Mouse (Mus musculus): ENCODE results near the gene Olfml2a. TPM values are rescaled to one million over a fixed set of nuclear protein-coding genes. Genes with fewer than 3 reads are reported as not detected.

The Olfml2a gene
- polyA plus RNA-seq, 1 experiment from 2014 or later, result 1.1 TPM

- no peaks in the 10 kb centered on the region; the same call in 1 of the 2 replicates for H3K9me3 ChIP-seq (replicated peaks)
- no peaks in the 10 kb centered on the region for H3K4me1 ChIP-seq
- no peak overlapping the region for H3K9ac ChIP-seq
- 76% methylated on average over 2 of the region's 2 CpGs for WGBS
- no peak overlapping the region for H3K4me2 ChIP-seq
- no peak overlapping the region for H3K4me3 ChIP-seq
- H3K27me3 ChIP-seq, result no peaks in the 10 kb centered on the region
- no peak overlapping the region for H3K27ac ChIP-seq
- no peaks in the 10 kb centered on the region for H3K36me3 ChIP-seq (ENCODE audit: poor library complexity, severe bottlenecking)
- ATAC-seq, result no peak
Measured at GRCm38 (mm10) chr2:38941898-38942297, 10.1 kb downstream of the Olfml2a start.

- 93% methylated on average over 5 of the region's 5 CpGs for WGBS
- Histone ChIP-seq H3K27me3 (no peaks in the 10 kb centered on the region), H3K4me2 (no peak overlapping the region), H3K9ac (no peak overlapping the region), H3K36me3 (ENCODE audit: poor library complexity, severe bottlenecking) (no peaks in the 10 kb centered on the region), H3K4me1 (no peaks in the 10 kb centered on the region), H3K27ac (no peak overlapping the region), H3K4me3 (no peak overlapping the region), H3K9me3 (replicated peaks) (no peaks in the 10 kb centered on the region; the same call in 1 of the 2 replicates)
- no peak for ATAC-seq
Measured at GRCm38 (mm10) chr2:38943161-38943560, 11.4 kb downstream of the Olfml2a start.

- WGBS, result 41% methylated on average over 2 of the region's 2 CpGs
- no peak overlapping the region for H3K27ac ChIP-seq
- no peaks in the 10 kb centered on the region for H3K36me3 ChIP-seq (ENCODE audit: poor library complexity, severe bottlenecking)
- H3K9ac ChIP-seq, result no peak overlapping the region
- H3K4me1 ChIP-seq, result no peaks in the 10 kb centered on the region
- H3K9me3 ChIP-seq (replicated peaks), result no peaks in the 10 kb centered on the region; the same call in 1 of the 2 replicates
- no peaks in the 10 kb centered on the region for H3K27me3 ChIP-seq
- no peak for ATAC-seq
- no peak overlapping the region for H3K4me3 ChIP-seq
- H3K4me2 ChIP-seq, result no peak overlapping the region
Measured at GRCm38 (mm10) chr2:38943977-38944376, 12.2 kb downstream of the Olfml2a start.

DNA sequence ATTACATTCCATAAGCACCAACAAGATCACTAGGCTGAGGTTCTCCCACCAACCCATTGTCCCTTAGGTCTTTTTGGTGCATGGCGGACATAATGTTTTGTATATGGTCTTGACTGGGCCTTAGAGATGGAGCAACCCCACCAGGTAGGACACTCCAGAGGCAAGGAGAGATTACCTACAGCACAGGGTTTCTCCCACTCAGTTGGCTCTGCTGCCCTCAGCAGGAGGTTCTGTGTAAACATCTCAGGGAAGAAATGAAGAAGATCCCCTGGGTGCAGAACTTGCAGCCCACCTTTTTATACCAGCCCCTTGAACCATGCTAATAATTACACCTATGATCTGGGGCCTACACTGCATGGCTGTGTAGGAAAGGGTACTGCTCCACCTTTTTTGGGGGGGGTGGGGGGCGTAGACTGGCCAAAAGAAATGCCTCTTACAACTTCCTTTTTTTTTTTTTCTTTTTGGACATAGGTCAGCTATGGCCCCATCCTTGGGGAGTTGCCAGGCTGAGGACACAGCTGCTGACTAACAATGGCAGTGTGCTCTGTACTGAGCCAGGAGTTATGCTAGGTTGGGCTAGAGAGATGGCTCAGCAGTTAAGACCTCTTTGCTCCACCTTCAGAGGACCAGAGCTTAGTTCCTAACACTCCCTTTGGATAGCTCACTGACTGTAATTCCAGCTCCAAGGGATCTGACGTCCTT is 12.8 kb downstream of the Olfml2a start:
- H3K9ac ChIP-seq, result no peak overlapping the region
- no peaks in the 10 kb centered on the region for H3K4me1 ChIP-seq
- no peak overlapping the region for H3K4me2 ChIP-seq
- no peak overlapping the region for H3K27ac ChIP-seq
- no peak for ATAC-seq
- 71% methylated on average over 3 of the region's 3 CpGs for WGBS
- H3K9me3 ChIP-seq (replicated peaks), result no peaks in the 10 kb centered on the region
- H3K36me3 ChIP-seq (ENCODE audit: poor library complexity, severe bottlenecking), result no peaks in the 10 kb centered on the region
- no peaks in the 10 kb centered on the region for H3K27me3 ChIP-seq
- no peak overlapping the region for H3K4me3 ChIP-seq

GRCm38 (mm10) chr2:38947566-38947965 is 15.8 kb downstream of the Olfml2a start:
- Histone ChIP-seq H3K4me2 (no peak overlapping the region), H3K4me3 (no peak overlapping the region), H3K27ac (no peak overlapping the region), H3K36me3 (ENCODE audit: poor library complexity, severe bottlenecking) (no peaks in the 10 kb centered on the region), H3K4me1 (peaks cover 16% of the 10 kb centered on the region), H3K9ac (no peak overlapping the region), H3K27me3 (no peaks in the 10 kb centered on the region), H3K9me3 (replicated peaks) (no peaks in the 10 kb centered on the region)
- ATAC-seq, result no peak
- WGBS, result 84% methylated on average over 7 of the region's 7 CpGs

GRCm38 (mm10) chr2:38950281-38950719 is 18.5 kb downstream of the Olfml2a start:
- H3K27ac ChIP-seq, result peak overlapping the region; percentile 60
- H3K36me3 ChIP-seq (ENCODE audit: poor library complexity, severe bottlenecking), result no peaks in the 10 kb centered on the region
- no peak overlapping the region for H3K4me3 ChIP-seq
- no peak overlapping the region for H3K9ac ChIP-seq
- 37% methylated on average over 7 of the region's 7 CpGs for WGBS
- ATAC-seq, result peak; percentile 95
- H3K4me1 ChIP-seq, result peaks cover 16% of the 10 kb centered on the region
- no peaks in the 10 kb centered on the region for H3K27me3 ChIP-seq
- no peak overlapping the region for H3K4me2 ChIP-seq
- H3K9me3 ChIP-seq (replicated peaks), result no peaks in the 10 kb centered on the region

DNA sequence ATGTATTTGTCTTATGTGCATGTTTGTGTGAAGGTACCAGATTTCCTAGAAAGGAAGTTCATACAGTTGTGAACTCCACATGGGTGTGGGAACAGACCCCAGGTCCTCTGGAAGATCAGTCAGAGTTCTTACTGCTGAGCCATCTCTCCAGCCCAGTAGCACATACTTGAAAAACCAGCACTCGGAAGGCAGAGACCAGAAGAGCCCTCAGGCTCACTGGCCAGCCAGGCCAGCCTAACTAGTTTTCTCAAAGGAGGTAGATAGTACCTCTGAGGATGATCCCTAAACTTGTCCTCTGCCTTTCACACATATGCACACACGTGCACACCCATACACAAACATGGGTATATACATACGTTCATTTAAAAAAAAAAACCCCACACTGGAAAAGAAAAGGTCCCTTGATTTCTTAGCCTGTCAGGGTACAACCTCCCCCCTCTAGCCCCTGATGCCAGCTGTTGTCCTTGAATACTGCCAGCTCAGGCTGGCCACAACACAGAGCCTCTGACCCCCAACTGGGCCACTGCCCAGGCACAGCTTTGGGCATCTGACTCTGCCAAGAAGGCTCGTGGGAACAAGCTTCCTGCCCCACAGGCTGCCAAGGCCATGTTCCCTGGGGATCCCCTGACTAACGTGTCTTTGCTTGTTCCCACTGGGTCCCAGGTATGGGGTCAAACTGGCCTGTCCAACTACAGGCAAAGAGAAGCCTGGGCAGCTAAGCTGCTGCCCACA is 21.5 kb downstream of the Olfml2a start:
- Histone ChIP-seq H3K36me3 (ENCODE audit: poor library complexity, severe bottlenecking) (no peaks in the 10 kb centered on the region), H3K27me3 (no peaks in the 10 kb centered on the region), H3K27ac (no peak overlapping the region), H3K9me3 (replicated peaks) (no peaks in the 10 kb centered on the region), H3K4me3 (no peak overlapping the region), H3K4me2 (no peak overlapping the region), H3K4me1 (peaks cover 16% of the 10 kb centered on the region), H3K9ac (no peak overlapping the region)
- no peak for ATAC-seq
- WGBS, result 82% methylated on average over 5 of the region's 5 CpGs

GRCm38 (mm10) chr2:38956062-38956461 is 24.3 kb downstream of the Olfml2a start:
- no peaks in the 10 kb centered on the region for H3K36me3 ChIP-seq (ENCODE audit: poor library complexity, severe bottlenecking)
- WGBS, result 83% methylated on average over 2 of the region's 2 CpGs
- H3K27ac ChIP-seq, result no peak overlapping the region
- no peak overlapping the region for H3K9ac ChIP-seq
- no peak for ATAC-seq
- H3K4me1 ChIP-seq, result peaks cover 2% of the 10 kb centered on the region; the same call in 1 of the 2 replicates
- H3K4me3 ChIP-seq, result no peak overlapping the region
- no peak overlapping the region for H3K4me2 ChIP-seq
- no peaks in the 10 kb centered on the region for H3K27me3 ChIP-seq
- H3K9me3 ChIP-seq (replicated peaks), result no peaks in the 10 kb centered on the region

GRCm38 (mm10) chr2:38957671-38958223 is 26.0 kb downstream of the Olfml2a start:
- ATAC-seq, result no peak
- 92% methylated on average over 5 of the region's 5 CpGs for WGBS
- no peak overlapping the region for H3K4me2 ChIP-seq
- H3K4me1 ChIP-seq, result no peaks in the 10 kb centered on the region
- H3K9me3 ChIP-seq (replicated peaks), result no peaks in the 10 kb centered on the region
- no peaks in the 10 kb centered on the region for H3K27me3 ChIP-seq
- H3K27ac ChIP-seq, result no peak overlapping the region
- no peak overlapping the region for H3K9ac ChIP-seq
- H3K4me3 ChIP-seq, result no peak overlapping the region
- H3K36me3 ChIP-seq (ENCODE audit: poor library complexity, severe bottlenecking), result no peaks in the 10 kb centered on the region

- no peak overlapping the region for H3K4me2 ChIP-seq
- H3K27ac ChIP-seq, result no peak overlapping the region
- H3K4me3 ChIP-seq, result no peak overlapping the region
- no peak for ATAC-seq
- no peaks in the 10 kb centered on the region for H3K27me3 ChIP-seq
- no peaks in the 10 kb centered on the region for H3K36me3 ChIP-seq (ENCODE audit: poor library complexity, severe bottlenecking)
- no peak overlapping the region for H3K9ac ChIP-seq
- H3K4me1 ChIP-seq, result no peaks in the 10 kb centered on the region
- 47% methylated on average over 4 of the region's 4 CpGs for WGBS
- no peaks in the 10 kb centered on the region for H3K9me3 ChIP-seq (replicated peaks)
Measured at GRCm38 (mm10) chr2:38964198-38964597, 32.4 kb downstream of the Olfml2a start.

DNA sequence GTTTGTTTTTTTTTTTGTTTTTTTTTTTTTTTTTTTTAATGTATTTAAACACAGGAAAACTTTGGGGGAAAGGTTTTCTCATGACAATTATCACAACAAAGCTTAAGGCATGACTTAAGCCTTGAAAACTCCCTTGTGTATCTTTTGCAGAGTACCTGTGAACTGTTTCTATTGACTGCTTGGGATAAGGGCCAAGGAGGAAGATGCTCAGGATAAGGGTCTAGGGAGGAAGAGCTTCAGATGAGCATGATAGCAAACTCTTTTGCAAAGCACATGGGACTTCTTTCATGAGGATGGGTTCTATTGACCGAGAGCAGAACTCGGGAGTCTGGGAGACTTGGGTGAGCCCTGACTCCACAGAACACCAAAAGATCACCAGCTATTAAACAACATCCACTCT is 37.9 kb downstream of the Olfml2a start:
- Histone ChIP-seq H3K36me3 (ENCODE audit: poor library complexity, severe bottlenecking) (no peaks in the 10 kb centered on the region), H3K27me3 (no peaks in the 10 kb centered on the region), H3K27ac (no peak overlapping the region), H3K4me2 (no peak overlapping the region), H3K4me3 (no peak overlapping the region), H3K4me1 (no peaks in the 10 kb centered on the region), H3K9me3 (replicated peaks) (no peaks in the 10 kb centered on the region), H3K9ac (no peak overlapping the region)
- no peak for ATAC-seq
- 98% methylated on average over 2 of the region's 2 CpGs for WGBS

DNA sequence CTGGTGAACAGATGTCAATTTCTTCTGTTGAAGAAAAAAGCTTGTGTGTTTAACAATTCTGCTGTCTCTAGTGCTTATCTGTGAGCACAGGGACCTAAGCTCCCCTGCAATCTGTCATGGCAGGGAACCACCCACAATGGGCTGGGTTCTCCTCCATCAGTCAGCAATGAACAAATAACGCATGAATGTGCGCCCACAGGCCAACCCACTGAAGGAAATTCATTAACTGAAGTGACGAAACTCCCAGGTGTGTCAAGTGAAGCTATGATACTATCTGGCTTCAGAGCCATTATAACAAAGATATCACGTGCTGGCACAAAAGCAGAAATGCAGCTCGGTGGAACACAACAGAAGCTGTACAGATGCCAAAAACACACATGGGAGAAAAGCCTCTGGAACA is 38.3 kb downstream of the Olfml2a start:
- no peaks in the 10 kb centered on the region for H3K9me3 ChIP-seq (replicated peaks)
- H3K4me1 ChIP-seq, result no peaks in the 10 kb centered on the region
- no peak overlapping the region for H3K4me3 ChIP-seq
- WGBS, result 84% methylated on average over 5 of the region's 5 CpGs
- H3K27me3 ChIP-seq, result no peaks in the 10 kb centered on the region
- no peak for ATAC-seq
- no peak overlapping the region for H3K27ac ChIP-seq
- H3K9ac ChIP-seq, result no peak overlapping the region
- H3K36me3 ChIP-seq (ENCODE audit: poor library complexity, severe bottlenecking), result no peaks in the 10 kb centered on the region
- no peak overlapping the region for H3K4me2 ChIP-seq
